Comparison of ENCODE assay signal across 17 mouse cellular contexts in genomic region chr6:107070441-107070840, GRCm38 (mm10).
"Had no signal": no experiment of that assay in that cellular context is flagged by ENCODE, and none has a peak within 500 bp of the region (broad histone marks: within the 10 kb centered on the region; RNA-seq: fewer than 3 reads in every experiment).

No protein-coding gene starts in this region.

- H3K4me2 ChIP-seq: limb, embryonic 12.5 days; limb, embryonic 15.5 days; liver, embryonic 11.5 days; lung, embryonic 14.5 days; midbrain, embryonic 12.5 days; midbrain, embryonic 15.5 days; neural tube, embryonic 13.5 days; stomach, embryonic 15.5 days had no signal

- H3K27me3 ChIP-seq: limb, embryonic 12.5 days; limb, embryonic 15.5 days; midbrain, embryonic 12.5 days; midbrain, embryonic 15.5 days; neural tube, embryonic 13.5 days; stomach, embryonic 15.5 days had no signal

- H3K4me3 ChIP-seq: limb, embryonic 12.5 days; limb, embryonic 15.5 days; midbrain, embryonic 12.5 days; midbrain, embryonic 15.5 days; neural tube, embryonic 13.5 days; stomach, embryonic 15.5 days had no signal

- H3K36me3 ChIP-seq: limb, embryonic 12.5 days; limb, embryonic 15.5 days; midbrain, embryonic 12.5 days; midbrain, embryonic 15.5 days; neural tube, embryonic 13.5 days; stomach, embryonic 15.5 days had no signal

- DNase-seq: kidney, postnatal 14 days; kidney, postnatal 4 days; left cerebral cortex, postnatal 4 days; liver, postnatal 0 days; lung, embryonic 14.5 days; retina, postnatal 1 day; right cerebral cortex, postnatal 25 days; spleen, adult 18-20 months; thymus, adult 18-20 months; thymus, postnatal 36 days had no signal
